Mouse (Mus musculus) hematopoietic stem cell, adult 5-6 weeks (primary cell): ENCODE data around the gene Cd34. TPM values are rescaled to one million over a fixed set of nuclear protein-coding genes. Genes with fewer than 3 reads are reported as not detected.
A peak's percentile ranks its signal among the peaks of the same experiment; 100 is the strongest.

Experiments
- ATAC-seq, 2 experiments: fragments of 125-278 bp in 1 of 2; replicated peaks in 1 of 2; 2 replicates each; pipeline ENCODE4 v1.8.0; 2016 to 2017; ENCODE audit warnings: inconsistent platforms in 2 of 2, mild to moderate bottlenecking in 2 of 2, moderate number of reproducible peaks in 2 of 2, low read depth in 1 of 2, moderate TSS enrichment in 1 of 2; ENCODE audit not compliant: low FRiP score in 2 of 2, poor library complexity in 2 of 2, severe bottlenecking in 2 of 2, insufficient read depth in 1 of 2, low TSS enrichment in 1 of 2
- total RNA-seq: library from RNA; stranded (forward); fragments of 172-1452, 232-1000 nt; gene quantifications from 2 replicates; pipeline ENCODE4 v1.2.3, GENCODE M21; 2017

Gene Cd34
- 809 and 896 TPM in 2 replicates for total RNA-seq

DNA sequence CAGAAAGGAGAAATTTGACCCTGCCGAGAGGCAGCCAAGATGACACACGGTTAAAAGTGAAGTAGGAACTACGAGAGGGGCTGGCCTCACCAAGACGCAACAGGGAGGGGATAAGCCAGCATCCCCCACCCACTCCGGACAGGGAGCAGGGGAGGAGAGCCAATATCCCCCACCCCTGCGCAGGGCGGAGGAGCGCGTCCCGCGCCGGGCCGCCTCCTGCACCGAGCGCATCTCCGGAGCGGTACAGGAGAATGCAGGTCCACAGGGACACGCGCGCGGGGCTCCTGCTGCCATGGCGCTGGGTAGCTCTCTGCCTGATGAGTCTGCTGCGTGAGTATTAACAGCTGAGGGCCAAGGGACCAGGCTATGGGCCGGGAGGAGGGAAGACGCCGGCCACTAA, at the start of gene Cd34:
Gene Cd34, plus strand, starts transcription at position 105 of the 400 bp plus-strand sequence.
- peak; percentile 83 to 86 for ATAC-seq

DNA sequence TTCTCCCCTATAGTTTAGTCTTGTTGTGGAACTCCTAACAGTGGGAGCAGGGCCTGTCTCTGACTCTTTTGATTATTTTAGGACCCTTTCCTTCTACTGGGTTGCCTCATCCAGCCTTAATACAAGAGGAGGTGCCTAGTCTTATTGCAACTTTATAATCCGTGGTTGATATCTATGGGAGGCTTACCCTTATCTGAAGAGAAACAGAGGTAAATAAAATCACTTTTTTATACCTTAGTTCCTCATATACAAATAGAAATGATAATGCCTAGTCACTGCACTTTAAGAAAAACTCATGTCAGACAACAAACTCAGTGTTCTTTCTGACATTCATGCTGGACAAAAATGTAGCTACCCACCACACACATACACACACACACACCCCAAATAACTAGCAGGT, 44.1 kb upstream of the Cd34 start:
- no peak for ATAC-seq

- no peak for ATAC-seq
Measured at GRCm38 (mm10) chr1:194895287-194895686, 43.3 kb upstream of the Cd34 start.

DNA sequence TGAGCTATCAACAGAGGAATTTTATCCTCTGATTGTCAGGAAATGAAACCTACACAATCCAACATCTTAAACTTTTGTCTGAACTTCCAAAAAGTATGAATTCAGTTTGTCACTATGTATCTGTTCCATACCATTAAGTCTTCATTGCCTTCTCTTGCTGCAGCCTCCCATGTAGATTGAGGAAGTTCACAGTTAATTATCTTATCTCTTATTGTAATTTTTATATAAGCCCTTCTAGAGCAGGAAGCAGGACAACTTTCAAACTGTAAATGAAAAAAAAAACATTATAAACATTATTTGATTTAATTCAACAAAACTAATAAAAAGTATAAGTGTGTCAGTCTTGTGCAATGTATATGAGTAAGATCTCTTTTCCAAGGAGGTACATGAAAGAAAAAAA, 37.5 kb upstream of the Cd34 start:
- ATAC-seq: no peak

DNA sequence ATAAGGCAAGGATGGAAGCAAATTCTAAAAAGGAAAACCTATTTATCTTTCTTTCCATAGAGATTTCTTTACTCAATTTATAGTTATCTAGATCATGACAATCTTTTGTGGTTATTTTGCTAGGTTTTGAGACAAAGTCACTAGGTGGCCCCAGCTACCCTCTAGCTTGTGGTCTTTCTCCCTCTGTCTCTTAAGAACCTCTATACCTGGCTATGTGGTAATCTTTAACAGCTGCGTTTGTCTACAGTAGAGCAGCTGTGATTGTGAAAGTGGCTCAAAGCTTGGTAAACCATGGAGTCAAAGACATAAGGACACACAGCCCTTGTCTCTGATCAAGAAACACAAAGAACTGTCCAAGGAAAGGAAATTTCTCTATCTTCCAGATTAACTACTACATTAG, 36.8 kb upstream of the Cd34 start:
- ATAC-seq: peak; percentile 17 to 42; a peak in 1 of 4 replicates

DNA sequence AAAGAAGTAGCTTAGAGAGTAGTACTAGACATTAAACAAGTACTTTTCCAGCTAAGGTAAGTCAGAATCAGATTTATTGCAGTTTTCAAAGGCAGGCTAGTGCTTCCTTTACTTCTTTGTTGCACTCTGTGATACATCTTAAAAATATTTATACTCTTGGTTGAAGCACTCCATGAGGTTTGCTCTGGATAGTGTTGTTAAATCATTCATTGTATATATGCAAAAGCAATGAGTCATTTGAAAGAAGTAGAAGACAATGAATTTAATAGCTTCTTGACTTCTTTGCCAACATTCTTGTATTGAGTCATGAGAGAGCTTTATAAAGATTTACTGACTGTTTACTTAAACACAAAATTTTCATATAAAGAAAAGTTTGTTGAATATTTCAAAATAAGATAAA, 29.7 kb upstream of the Cd34 start:
- no peak for ATAC-seq

DNA sequence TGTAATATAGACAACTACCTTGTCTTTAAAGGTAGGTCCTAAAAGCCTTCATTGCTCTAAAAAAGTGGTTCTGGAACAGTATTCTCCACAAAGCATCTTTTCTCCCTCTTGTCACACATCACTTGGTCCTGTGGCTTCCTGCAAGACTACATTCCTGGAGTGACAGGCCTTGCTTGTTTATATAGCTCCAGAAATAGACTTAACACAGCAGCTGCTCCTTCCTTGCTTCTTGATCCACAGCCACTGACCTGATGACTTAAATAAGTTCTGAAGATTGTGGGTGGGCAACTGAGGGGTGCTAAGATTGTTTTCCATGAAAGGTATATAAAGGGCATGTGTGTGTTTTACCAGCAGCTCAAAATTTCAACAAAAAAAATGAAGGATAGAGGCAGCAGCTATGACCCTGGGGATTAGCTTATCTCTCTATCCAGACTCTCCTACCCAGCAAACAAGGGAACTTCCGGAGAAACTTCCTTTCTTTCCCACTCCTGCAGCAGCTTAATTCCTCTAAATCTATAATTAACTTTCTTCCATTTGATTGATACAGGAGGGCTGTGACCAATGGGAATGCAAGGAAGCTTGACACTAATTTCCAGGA, 12.8 kb upstream of the Cd34 start:
- no peak for ATAC-seq

DNA sequence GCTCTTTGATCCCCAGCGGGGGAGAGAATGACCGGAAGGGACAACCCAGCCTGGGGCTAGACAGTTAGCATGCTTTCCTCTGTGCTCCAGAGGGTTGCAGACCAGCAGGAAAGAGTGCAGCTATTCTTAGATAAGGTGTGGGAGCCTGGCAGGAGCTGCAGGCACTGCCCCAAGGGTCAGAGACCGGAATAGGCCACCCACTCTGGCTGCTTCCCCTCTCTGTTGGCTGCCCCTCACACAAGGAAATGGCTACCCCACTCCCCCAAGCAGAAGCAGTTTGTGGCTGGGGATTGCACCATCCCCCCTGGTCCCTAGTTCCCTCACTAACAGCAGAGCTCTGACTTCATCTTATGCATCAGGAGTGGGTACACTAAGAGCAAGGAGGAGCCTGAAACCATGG, 10.7 kb upstream of the Cd34 start:
- ATAC-seq: peak; percentile 94

DNA sequence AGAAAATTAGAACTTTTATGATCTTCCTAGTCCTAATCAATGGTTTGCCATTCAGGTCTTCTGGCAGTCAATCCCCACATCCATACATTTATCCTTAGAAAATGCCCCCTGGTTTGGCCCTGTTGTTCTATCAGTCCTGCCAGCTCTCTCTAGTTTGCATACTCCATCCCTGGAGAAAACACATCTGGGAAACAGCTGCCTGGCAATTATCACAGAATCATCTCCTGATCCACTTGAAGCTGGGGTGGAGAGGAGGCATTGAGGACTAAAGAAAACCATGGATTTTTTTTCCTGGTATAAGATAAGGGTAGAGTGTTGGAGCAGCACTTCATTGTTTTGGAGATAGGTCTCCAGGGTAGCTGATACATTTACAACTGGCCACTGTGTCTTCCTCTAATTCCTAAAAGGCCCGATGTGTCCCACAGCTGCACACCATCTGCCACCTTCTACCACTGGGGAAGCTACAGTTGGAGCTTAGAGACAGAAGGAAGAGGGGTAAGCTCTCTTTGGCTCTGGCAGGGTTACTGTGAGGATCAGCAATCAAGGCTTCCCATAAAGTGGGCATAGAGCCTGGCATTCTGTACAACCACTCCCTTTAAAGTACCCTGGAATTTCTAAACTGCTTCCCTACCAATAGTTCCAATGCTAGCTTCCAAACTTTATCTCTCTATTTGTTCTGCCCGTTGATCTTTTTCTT, 9.2 kb upstream of the Cd34 start:
- no peak for ATAC-seq

DNA sequence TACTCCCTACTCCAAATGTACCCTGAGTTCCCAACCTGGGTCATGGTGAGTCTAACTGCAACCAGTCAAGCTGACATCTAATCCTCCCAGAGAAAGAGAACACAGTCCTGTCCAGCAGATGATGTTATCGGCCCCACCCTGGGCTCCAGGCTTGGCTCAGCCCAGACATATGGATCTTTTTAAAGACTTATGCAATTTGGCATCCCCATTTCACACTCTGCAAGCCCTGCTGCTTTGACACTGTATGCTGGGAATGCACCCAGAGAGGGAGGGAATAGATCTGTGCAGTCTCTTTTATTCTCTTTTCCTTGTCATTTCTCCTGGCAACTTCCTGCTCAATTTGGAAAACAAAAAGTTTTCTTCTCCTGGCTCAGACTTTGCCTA, 8.7 kb upstream of the Cd34 start:
- ATAC-seq: no peak

DNA sequence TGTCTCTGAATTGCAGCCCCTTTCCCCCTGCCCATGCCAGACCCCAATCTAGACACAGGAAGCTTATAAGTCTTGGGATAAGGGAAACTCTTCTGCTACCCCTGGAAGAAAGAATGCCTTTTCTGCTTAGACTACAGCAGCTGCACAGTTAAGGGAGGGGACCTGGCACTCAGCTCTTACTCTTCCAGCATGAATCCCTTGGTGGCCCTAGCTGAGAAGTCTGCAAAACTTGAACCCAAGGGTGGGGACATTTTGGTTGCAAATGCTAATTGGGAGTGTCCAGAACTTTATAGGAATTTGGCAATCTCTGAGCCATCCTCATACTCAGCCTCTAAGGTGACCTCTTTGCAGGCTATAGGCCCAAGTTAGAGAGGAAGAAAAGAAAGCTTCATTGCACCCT, 7.9 kb upstream of the Cd34 start:
- ATAC-seq: no peak

DNA sequence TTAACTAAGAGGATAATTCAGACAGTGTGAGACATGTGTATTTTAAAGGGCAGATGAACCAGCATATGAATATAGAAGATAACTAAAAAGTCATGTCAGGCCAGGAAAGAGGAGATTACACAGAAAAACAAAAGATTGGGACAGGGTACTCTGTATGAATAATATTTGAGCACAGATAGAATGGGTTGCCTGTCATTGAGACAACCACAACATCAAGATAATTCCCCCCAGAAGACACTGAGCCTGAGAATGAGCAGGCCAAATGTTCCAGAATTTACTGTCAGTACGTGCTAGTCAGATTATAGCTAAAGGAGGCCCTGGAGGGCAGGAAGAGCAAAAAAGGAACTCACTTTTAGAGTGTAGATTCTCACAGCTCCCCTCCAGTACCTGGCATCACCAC, 3.3 kb upstream of the Cd34 start:
- ATAC-seq: peak; percentile 23 to 35; a peak in 2 of 4 replicates

DNA sequence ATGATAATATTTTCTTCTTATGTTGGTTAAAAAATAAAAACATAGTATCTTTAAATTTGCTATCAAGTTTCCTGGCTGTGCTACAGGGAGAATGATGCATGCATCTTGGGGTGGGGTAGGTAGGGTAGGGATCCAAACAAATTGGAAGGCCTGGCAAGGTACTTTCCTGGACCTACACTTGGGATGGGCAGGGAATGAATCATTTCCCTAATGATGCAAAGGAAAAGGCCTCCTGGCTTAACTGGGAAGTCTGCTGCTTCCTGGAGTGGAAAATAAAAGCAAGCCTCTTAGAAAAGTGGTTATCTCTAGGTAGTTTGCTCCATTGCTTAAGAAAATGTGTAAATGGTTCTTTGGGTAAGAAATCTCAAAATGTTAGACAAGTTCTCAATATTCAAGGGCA, 2.9 kb downstream of the Cd34 start:
- no peak for ATAC-seq

- no peak for ATAC-seq
Measured at GRCm38 (mm10) chr1:194942912-194943311, 4.3 kb downstream of the Cd34 start.

DNA sequence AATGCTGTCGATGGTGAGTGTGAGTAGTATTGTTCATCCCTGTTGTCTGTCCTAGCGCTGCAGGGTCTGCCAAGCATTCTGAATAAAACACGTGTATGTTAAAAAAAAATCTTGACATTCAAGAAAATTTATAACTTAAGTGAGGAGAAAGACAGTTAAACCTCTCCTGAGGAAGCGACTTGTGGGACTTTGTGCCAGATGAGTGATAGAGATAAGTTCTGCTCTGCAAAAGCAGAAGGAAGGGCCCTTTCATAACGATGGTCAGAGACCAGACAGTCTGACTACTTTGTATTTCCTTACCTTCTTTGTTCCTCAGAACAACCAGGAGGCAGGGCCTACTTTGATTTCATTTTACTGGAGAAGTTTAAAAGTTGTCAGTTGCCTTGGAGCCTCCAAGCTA, 4.9 kb downstream of the Cd34 start:
- ATAC-seq: peak; percentile 72 to 74

- no peak for ATAC-seq
Measured at GRCm38 (mm10) chr1:194945382-194945781, 6.8 kb downstream of the Cd34 start.

- ATAC-seq: peak; percentile 47 to 60
Measured at GRCm38 (mm10) chr1:194946467-194946866, 7.8 kb downstream of the Cd34 start.

GRCm38 (mm10) chr1:194950913-194951312, 12.3 kb downstream of the Cd34 start:
- ATAC-seq: no peak

DNA sequence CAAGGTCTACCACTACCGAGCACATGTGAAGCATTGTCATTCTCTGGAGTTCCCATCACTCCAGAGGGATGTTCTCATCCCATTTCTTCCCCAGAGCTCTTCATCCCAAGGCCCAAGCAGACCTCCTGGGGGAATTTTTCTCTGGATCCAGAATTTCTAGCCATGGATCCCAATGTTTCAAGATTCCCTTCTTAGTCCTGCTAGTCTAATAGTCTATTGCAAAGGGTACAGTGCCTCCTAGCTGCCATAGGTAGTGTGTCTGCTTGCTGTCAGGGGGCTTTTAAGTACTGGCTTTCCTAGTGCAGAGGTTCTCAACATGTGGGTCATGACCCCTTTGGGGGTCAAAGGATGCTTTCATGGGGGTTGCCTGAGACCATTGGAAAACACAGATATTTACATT, 14.3 kb downstream of the Cd34 start:
- ATAC-seq: no peak
